Mouse (Mus musculus): ENCODE results near the gene Hist1h2bb. TPM values are rescaled to one million over a fixed set of nuclear protein-coding genes. Genes with fewer than 3 reads are reported as not detected.
A peak's percentile ranks its signal among the peaks of the same experiment; 100 is the strongest.
"Not testable (repeated sequence)": the region's sequence is repeated elsewhere in the genome, so short reads cannot be mapped to it uniquely, and the experiment has no call there.

Gene Hist1h2bb
- polyA plus RNA-seq, 1 experiment from 2014 or later, result 5.6 TPM

- ATAC-seq (ENCODE audit: low read depth) (peak; percentile 62), DNase-seq (peak; percentile 99)
- Histone ChIP-seq H3K9me3 (replicated peaks) (no peaks in the 10 kb centered on the region), H3K4me2 (peak within 1 kb of the TSS; percentile 83), H3K4me1 (replicated peaks) (peaks cover 73% of the 10 kb centered on the region), H3K9ac (peak within 1 kb of the TSS; percentile 78), H3K36me3 (no peaks in the 10 kb centered on the region), H3K27ac (peak within 1 kb of the TSS; percentile 98), H3K4me3 (replicated peaks) (peak within 1 kb of the TSS; percentile 63), H3K27me3 (no peaks in the 10 kb centered on the region)
- under 1% methylated on average over 67 of the region's 72 CpGs for WGBS (ENCODE audit: insufficient replicate concordance)
These were observed 14.7 kb downstream of the Hist1h2bb start, which contains the start of gene Hist1h4a for GRCm38 (mm10) chr13:23760972-23761864. Gene Hist1h4a, minus strand, starts transcription at chr13:23761230.

GRCm38 (mm10) chr13:23761871-23762821, 15.6 kb downstream of the Hist1h2bb start, which contains the start of gene Hist1h3a:
Gene Hist1h3a, minus strand, starts transcription at chr13:23762386.
- H3K27ac ChIP-seq, result peak within 1 kb of the TSS; percentile 98
- not testable (repeated sequence) for H3K36me3 ChIP-seq; H3K9me3 ChIP-seq (replicated peaks); H3K27me3 ChIP-seq
- peak within 1 kb of the TSS; percentile 83 for H3K4me2 ChIP-seq
- peak; percentile 80 for DNase-seq
- peak; percentile 56 for ATAC-seq (ENCODE audit: low read depth)
- H3K4me1 ChIP-seq (replicated peaks), result peaks cover 78% of the 10 kb centered on the region
- 1% methylated on average over 35 of the region's 52 CpGs for WGBS (ENCODE audit: insufficient replicate concordance)
- peak within 1 kb of the TSS; percentile 84 for H3K9ac ChIP-seq
- peak within 1 kb of the TSS; percentile 63 for H3K4me3 ChIP-seq (replicated peaks)

GRCm38 (mm10) chr13:23763242-23763585, 16.7 kb downstream of the Hist1h2bb start:
- WGBS (ENCODE audit: insufficient replicate concordance), result 2% methylated on average over 10 of the region's 10 CpGs
- no peak for ATAC-seq (ENCODE audit: low read depth)
- DNase-seq, result no peak
- Histone ChIP-seq H3K9me3 (replicated peaks) (no peaks in the 10 kb centered on the region), H3K4me2 (peak overlapping the region; percentile 83), H3K27me3 (no peaks in the 10 kb centered on the region), H3K9ac (peak overlapping the region; percentile 84), H3K27ac (peak overlapping the region; percentile 98), H3K36me3 (no peaks in the 10 kb centered on the region), H3K4me1 (replicated peaks) (peaks cover 69% of the 10 kb centered on the region), H3K4me3 (replicated peaks) (peak overlapping the region; percentile 63)

- Histone ChIP-seq H3K4me1 (replicated peaks) (peaks cover 66% of the 10 kb centered on the region), H3K9ac (peak within 1 kb of the TSS; percentile 84), H3K4me2 (peak within 1 kb of the TSS; percentile 83), H3K9me3 (replicated peaks) (no peaks in the 10 kb centered on the region), H3K27me3 (no peaks in the 10 kb centered on the region), H3K27ac (peak within 1 kb of the TSS; percentile 98), H3K36me3 (no peaks in the 10 kb centered on the region), H3K4me3 (replicated peaks) (peak within 1 kb of the TSS; percentile 63)
- DNase-seq (peak; percentile 92), ATAC-seq (ENCODE audit: low read depth) (peak; percentile 38)
- WGBS (ENCODE audit: insufficient replicate concordance), result 1% methylated on average over 34 of the region's 34 CpGs
These were observed 17.2 kb downstream of the Hist1h2bb start, which contains the start of gene Hist1h1a for GRCm38 (mm10) chr13:23763586-23764323. Gene Hist1h1a, plus strand, starts transcription at chr13:23763666.

- ATAC-seq (ENCODE audit: low read depth), result peak; percentile 34
- no peaks in the 10 kb centered on the region for H3K9me3 ChIP-seq (replicated peaks)
- H3K4me2 ChIP-seq, result peak overlapping the region; percentile 83
- peak overlapping the region; percentile 63 for H3K4me3 ChIP-seq (replicated peaks)
- H3K36me3 ChIP-seq, result no peaks in the 10 kb centered on the region
- DNase-seq, result peak; percentile 69
- H3K27me3 ChIP-seq, result no peaks in the 10 kb centered on the region
- peak overlapping the region; percentile 84 for H3K9ac ChIP-seq
- 11% methylated on average over 12 of the region's 12 CpGs for WGBS (ENCODE audit: insufficient replicate concordance)
- H3K27ac ChIP-seq, result peak overlapping the region; percentile 98
- H3K4me1 ChIP-seq (replicated peaks), result peaks cover 62% of the 10 kb centered on the region
These were observed 18.0 kb downstream of the Hist1h2bb start for GRCm38 (mm10) chr13:23764324-23765171.

- no peak for ATAC-seq (ENCODE audit: low read depth)
- Histone ChIP-seq H3K9ac (peak overlapping the region; percentile 84), H3K4me3 (replicated peaks) (peak overlapping the region; percentile 63), H3K27ac (peak overlapping the region; percentile 98), H3K27me3 (no peaks in the 10 kb centered on the region), H3K9me3 (replicated peaks) (no peaks in the 10 kb centered on the region), H3K4me2 (peak overlapping the region; percentile 83), H3K36me3 (no peaks in the 10 kb centered on the region), H3K4me1 (replicated peaks) (peaks cover 58% of the 10 kb centered on the region)
- 14% methylated on average over 1 of the region's 1 CpGs for WGBS (ENCODE audit: insufficient replicate concordance)
- DNase-seq, result no peak
These were observed 18.6 kb downstream of the Hist1h2bb start for GRCm38 (mm10) chr13:23765172-23765513.

- H3K4me2 ChIP-seq, result no peak overlapping the region
- ATAC-seq (ENCODE audit: low read depth), result no peak
- no peak for DNase-seq
- no peaks in the 10 kb centered on the region for H3K27me3 ChIP-seq
- H3K27ac ChIP-seq, result no peak overlapping the region
- H3K4me1 ChIP-seq (replicated peaks), result peaks cover 59% of the 10 kb centered on the region
- H3K9ac ChIP-seq, result no peak overlapping the region
- no peaks in the 10 kb centered on the region for H3K36me3 ChIP-seq
- no peak overlapping the region for H3K4me3 ChIP-seq (replicated peaks)
- H3K9me3 ChIP-seq (replicated peaks), result no peaks in the 10 kb centered on the region
These were observed 20.2 kb downstream of the Hist1h2bb start for GRCm38 (mm10) chr13:23766772-23767171.

GRCm38 (mm10) chr13:23768834-23769397, 22.4 kb downstream of the Hist1h2bb start:
- WGBS (ENCODE audit: insufficient replicate concordance), result 41% methylated on average over 5 of the region's 5 CpGs

GRCm38 (mm10) chr13:23769613-23770012, 23.1 kb downstream of the Hist1h2bb start, which contains the start of gene Trim38:
Gene Trim38, plus strand, starts transcription at chr13:23769913.
- Histone ChIP-seq H3K4me1 (replicated peaks) (peaks cover 56% of the 10 kb centered on the region), H3K9ac (peak within 1 kb of the TSS; percentile 39; the same call in 1 of the 2 replicates)
- not testable (repeated sequence) for H3K27ac ChIP-seq; H3K27me3 ChIP-seq; H3K4me2 ChIP-seq; DNase-seq; H3K4me3 ChIP-seq (replicated peaks); ATAC-seq (ENCODE audit: low read depth); H3K36me3 ChIP-seq; H3K9me3 ChIP-seq (replicated peaks)
- 70% methylated on average over 2 of the region's 2 CpGs for WGBS (ENCODE audit: insufficient replicate concordance)

More at GRCm38 (mm10) chr13:23768834-23769397, 22.4 kb downstream of the Hist1h2bb start:
- no peaks in the 10 kb centered on the region for H3K36me3 ChIP-seq
- peak overlapping the region; percentile 39; the same call in 1 of the 2 replicates for H3K9ac ChIP-seq
- no peaks in the 10 kb centered on the region for H3K9me3 ChIP-seq (replicated peaks)
- no peak overlapping the region for H3K4me3 ChIP-seq (replicated peaks)
- peaks cover 63% of the 10 kb centered on the region for H3K4me1 ChIP-seq (replicated peaks)
- H3K27ac ChIP-seq, result no peak overlapping the region
- DNase-seq (no peak), ATAC-seq (ENCODE audit: low read depth) (no peak)
- H3K27me3 ChIP-seq, result no peaks in the 10 kb centered on the region
- no peak overlapping the region for H3K4me2 ChIP-seq
